Mouse (Mus musculus): Measurements from ENCODE around the gene Itih2. TPM values are rescaled to one million over a fixed set of nuclear protein-coding genes. Genes with fewer than 3 reads are reported as not detected.

Itih2 gene
- 3.8 and 4.2 TPM in 2 replicates for polyA plus RNA-seq (2015; fragmentation: Nextera tagmentation; extraction: Ambion mirVana)

GRCm38 (mm10) chr2:10131296-10131695 is at the start of gene Itih2:
Gene Itih2, minus strand, starts transcription at chr2:10131396.
- H3K9ac ChIP-seq, result no peak within 1 kb of the TSS
- 91% methylated on average over 4 of the region's 4 CpGs for WGBS
- H3K4me1 ChIP-seq, result no peaks in the 10 kb centered on the region
- no peak for ATAC-seq (replicated peaks)
- H3K9me3 ChIP-seq, result no peaks in the 10 kb centered on the region
- no peak within 1 kb of the TSS for H3K4me2 ChIP-seq
- no peaks in the 10 kb centered on the region for H3K27me3 ChIP-seq (replicated peaks)
- no peak within 1 kb of the TSS for H3K4me3 ChIP-seq
- H3K36me3 ChIP-seq (replicated peaks), result no peaks in the 10 kb centered on the region
- no peak within 1 kb of the TSS for H3K27ac ChIP-seq

DNA sequence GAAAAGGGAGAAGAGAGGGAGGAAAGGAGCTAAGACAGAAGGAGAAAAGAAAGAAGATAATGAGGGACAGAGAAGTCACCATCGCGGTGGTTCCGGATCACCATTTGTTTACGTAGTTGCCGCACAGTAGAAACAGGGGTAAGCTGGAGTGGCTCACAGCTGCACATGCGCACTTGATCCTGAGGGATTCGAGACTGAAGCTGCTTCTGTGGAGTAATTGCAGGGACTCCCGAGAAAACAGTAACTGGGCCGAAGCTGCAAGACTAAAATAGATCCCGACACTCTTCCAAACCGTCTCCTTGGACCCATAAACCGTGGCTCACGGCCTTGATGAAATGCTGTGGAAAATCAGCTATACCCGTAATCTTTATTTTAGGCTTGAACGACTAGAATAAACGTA is 38.8 kb upstream of the Itih2 start:
- no peak overlapping the region for H3K9ac ChIP-seq
- ATAC-seq (replicated peaks), result no peak
- no peaks in the 10 kb centered on the region for H3K4me1 ChIP-seq

GRCm38 (mm10) chr2:10168016-10168415 is 36.8 kb upstream of the Itih2 start:
- Histone ChIP-seq H3K4me1 (no peaks in the 10 kb centered on the region), H3K36me3 (replicated peaks) (no peaks in the 10 kb centered on the region), H3K27me3 (replicated peaks) (no peaks in the 10 kb centered on the region), H3K27ac (no peak overlapping the region), H3K9ac (no peak overlapping the region), H3K4me2 (no peak overlapping the region), H3K4me3 (no peak overlapping the region), H3K9me3 (no peaks in the 10 kb centered on the region)
- 71% methylated on average over 8 of the region's 8 CpGs for WGBS
- no peak for ATAC-seq (replicated peaks)

More for the DNA sequence above, 38.8 kb upstream of the Itih2 start:
- Histone ChIP-seq H3K27me3 (replicated peaks) (no peaks in the 10 kb centered on the region), H3K27ac (no peak overlapping the region), H3K9me3 (no peaks in the 10 kb centered on the region), H3K36me3 (replicated peaks) (no peaks in the 10 kb centered on the region), H3K4me3 (no peak overlapping the region), H3K4me2 (no peak overlapping the region)
- 92% methylated on average over 16 of the region's 16 CpGs for WGBS

GRCm38 (mm10) chr2:10167283-10167682 is 36.1 kb upstream of the Itih2 start:
- H3K27me3 ChIP-seq (replicated peaks), result no peaks in the 10 kb centered on the region
- ATAC-seq (replicated peaks), result no peak
- no peaks in the 10 kb centered on the region for H3K36me3 ChIP-seq (replicated peaks)
- 94% methylated on average over 11 of the region's 11 CpGs for WGBS
- no peak overlapping the region for H3K4me3 ChIP-seq
- H3K4me1 ChIP-seq, result no peaks in the 10 kb centered on the region
- no peak overlapping the region for H3K27ac ChIP-seq
- H3K9ac ChIP-seq, result no peak overlapping the region
- no peak overlapping the region for H3K4me2 ChIP-seq
- no peaks in the 10 kb centered on the region for H3K9me3 ChIP-seq

- Histone ChIP-seq H3K9me3 (no peaks in the 10 kb centered on the region), H3K36me3 (replicated peaks) (no peaks in the 10 kb centered on the region), H3K4me1 (no peaks in the 10 kb centered on the region), H3K9ac (no peak overlapping the region), H3K4me3 (no peak overlapping the region), H3K27me3 (replicated peaks) (no peaks in the 10 kb centered on the region), H3K4me2 (no peak overlapping the region), H3K27ac (no peak overlapping the region)
- 77% methylated on average over 6 of the region's 6 CpGs for WGBS
- ATAC-seq (replicated peaks), result no peak
Observed at GRCm38 (mm10) chr2:10166635-10167034, 35.4 kb upstream of the Itih2 start.

DNA sequence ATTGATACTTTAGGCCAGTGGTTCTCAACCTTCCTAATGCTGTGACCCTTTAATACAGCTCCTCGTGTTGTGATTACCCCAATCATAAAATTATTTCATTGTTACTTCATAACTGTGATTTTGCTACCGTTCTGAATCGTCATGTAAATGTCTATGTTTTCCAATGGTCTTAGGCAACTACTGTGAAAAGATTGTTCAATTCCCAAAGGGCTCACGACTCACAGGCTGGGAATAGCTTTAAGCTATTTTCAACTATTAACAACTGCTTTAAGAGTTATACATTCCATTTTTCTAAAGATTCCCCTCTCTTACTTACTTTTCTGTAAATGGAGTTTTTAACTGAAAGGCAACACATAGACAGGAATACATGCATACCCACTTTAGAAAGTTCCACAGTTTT is 30.8 kb upstream of the Itih2 start:
- H3K36me3 ChIP-seq (replicated peaks), result no peaks in the 10 kb centered on the region
- no peak overlapping the region for H3K4me3 ChIP-seq
- H3K27ac ChIP-seq, result no peak overlapping the region
- H3K27me3 ChIP-seq (replicated peaks), result no peaks in the 10 kb centered on the region
- WGBS, result 88% methylated on average over 4 of the region's 4 CpGs
- H3K4me1 ChIP-seq, result no peaks in the 10 kb centered on the region
- H3K9me3 ChIP-seq, result no peaks in the 10 kb centered on the region
- no peak for ATAC-seq (replicated peaks)
- no peak overlapping the region for H3K4me2 ChIP-seq
- no peak overlapping the region for H3K9ac ChIP-seq

DNA sequence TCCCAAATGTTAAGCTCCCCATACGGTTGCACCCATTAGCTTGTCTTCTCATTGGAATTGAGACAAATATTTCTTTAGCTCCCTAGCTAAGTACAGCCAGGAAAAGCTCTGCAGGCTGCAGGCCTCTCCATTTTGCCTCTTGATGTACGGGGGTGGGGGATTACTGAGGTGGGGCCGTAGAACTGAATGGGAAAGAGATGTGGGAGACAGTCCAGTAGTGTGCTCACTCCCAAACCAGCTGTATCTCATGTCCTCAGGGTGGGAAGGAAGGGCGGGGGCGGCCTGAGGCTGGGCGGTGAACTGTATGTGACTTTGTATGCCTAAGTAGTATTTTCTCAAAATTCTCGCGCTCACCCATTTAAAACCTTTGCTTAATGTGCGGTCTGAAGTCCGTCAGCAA is 26.0 kb upstream of the Itih2 start:
- H3K4me1 ChIP-seq, result peaks cover 5% of the 10 kb centered on the region
- no peak overlapping the region for H3K4me3 ChIP-seq
- no peaks in the 10 kb centered on the region for H3K9me3 ChIP-seq
- no peaks in the 10 kb centered on the region for H3K27me3 ChIP-seq (replicated peaks)
- no peaks in the 10 kb centered on the region for H3K36me3 ChIP-seq (replicated peaks)
- WGBS, result 88% methylated on average over 10 of the region's 10 CpGs
- no peak overlapping the region for H3K9ac ChIP-seq
- no peak overlapping the region for H3K4me2 ChIP-seq
- no peak overlapping the region for H3K27ac ChIP-seq
- ATAC-seq (replicated peaks), result no peak

DNA sequence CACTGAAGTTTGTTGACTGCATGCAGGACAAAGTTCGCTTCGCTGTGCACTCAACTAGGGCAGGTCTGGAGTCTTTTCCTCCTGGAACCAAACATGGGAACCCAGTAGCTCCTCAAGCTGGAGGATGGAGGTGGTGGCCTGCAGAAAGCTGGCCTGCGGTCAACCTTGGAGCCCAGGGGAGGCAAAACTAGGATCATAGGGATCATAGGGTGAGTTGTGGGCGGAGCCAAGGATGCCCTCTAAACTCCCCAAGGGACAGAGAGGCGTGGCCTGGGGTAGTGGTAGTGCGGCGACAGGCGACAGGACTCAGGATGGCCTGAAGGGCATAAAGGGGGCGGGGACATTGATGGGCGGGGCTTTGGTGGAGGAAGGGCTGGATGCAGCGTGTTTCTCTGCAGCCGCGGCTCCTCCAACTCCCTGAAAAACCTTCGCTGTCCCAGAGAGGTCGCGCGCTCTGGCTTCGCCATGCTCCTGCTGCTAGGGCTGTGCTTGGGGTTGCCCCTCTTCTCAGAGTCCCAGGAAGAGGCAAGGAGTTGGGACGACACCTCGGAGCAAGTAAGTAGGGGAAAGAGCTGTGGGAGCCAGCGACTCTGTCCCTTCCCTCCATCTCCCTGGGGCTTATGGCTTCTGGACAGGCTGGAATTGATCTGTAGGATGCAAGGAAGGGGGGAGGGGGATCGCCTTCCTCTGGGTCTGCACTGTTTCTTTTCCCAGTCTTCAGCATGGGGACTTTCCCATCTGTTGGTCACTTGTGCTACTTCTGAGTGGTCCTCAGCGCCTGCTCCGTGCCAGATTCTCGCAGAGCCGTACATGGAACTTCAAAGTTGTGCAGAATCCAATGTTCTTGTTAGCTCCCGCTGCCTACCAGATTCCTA is 22.2 kb upstream of the Itih2 start, which contains the start of gene Itih5:
TSS of gene Itih5 (plus strand) at position 371 of the 875 bp plus-strand sequence.
- H3K9me3 ChIP-seq, result no peaks in the 10 kb centered on the region
- H3K4me3 ChIP-seq, result peak within 1 kb of the TSS; percentile 35
- 7% methylated on average over 27 of the region's 27 CpGs for WGBS
- H3K9ac ChIP-seq, result no peak within 1 kb of the TSS; the same call in 1 of the 2 replicates
- H3K4me1 ChIP-seq, result peaks cover 5% of the 10 kb centered on the region
- peak within 1 kb of the TSS; percentile 86 for H3K4me2 ChIP-seq
- no peaks in the 10 kb centered on the region for H3K36me3 ChIP-seq (replicated peaks)
- peak; percentile 60; the same call in 1 of the 2 replicates for ATAC-seq (replicated peaks)
- H3K27me3 ChIP-seq (replicated peaks), result no peaks in the 10 kb centered on the region
- H3K27ac ChIP-seq, result no peak within 1 kb of the TSS

DNA sequence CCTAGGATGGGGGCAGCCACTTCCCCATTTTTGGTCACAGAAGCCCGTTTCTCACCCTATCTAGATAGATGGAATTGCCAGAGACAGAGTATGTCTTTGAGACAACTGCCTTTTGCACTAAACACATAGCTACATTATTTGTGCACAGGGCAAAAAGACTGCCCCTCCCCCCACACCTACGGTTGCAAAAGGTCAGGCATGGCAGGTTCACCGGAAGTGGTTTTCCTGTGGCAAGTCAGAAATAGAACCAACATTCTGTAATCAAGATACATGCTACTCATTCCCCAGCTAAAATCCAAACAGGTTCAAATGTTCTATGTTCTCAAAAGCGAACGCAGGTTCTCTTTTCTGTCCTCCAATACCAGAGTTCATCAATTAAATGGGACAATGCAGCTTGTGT is 21.4 kb upstream of the Itih2 start:
- Histone ChIP-seq H3K27me3 (replicated peaks) (no peaks in the 10 kb centered on the region), H3K9ac (no peak overlapping the region), H3K4me1 (peaks cover 5% of the 10 kb centered on the region), H3K36me3 (replicated peaks) (no peaks in the 10 kb centered on the region), H3K4me2 (no peak overlapping the region), H3K4me3 (no peak overlapping the region), H3K9me3 (no peaks in the 10 kb centered on the region), H3K27ac (no peak overlapping the region)
- ATAC-seq (replicated peaks), result no peak
- 85% methylated on average over 5 of the region's 5 CpGs for WGBS

- WGBS, result 79% methylated on average over 8 of the region's 8 CpGs
- no peaks in the 10 kb centered on the region for H3K36me3 ChIP-seq (replicated peaks)
- ATAC-seq (replicated peaks), result no peak
Observed at GRCm38 (mm10) chr2:10147176-10147575, 16.0 kb upstream of the Itih2 start.

GRCm38 (mm10) chr2:10145514-10145913 is 14.3 kb upstream of the Itih2 start:
- Histone ChIP-seq H3K36me3 (replicated peaks) (no peaks in the 10 kb centered on the region), H3K4me1 (no peaks in the 10 kb centered on the region), H3K4me2 (no peak overlapping the region), H3K27ac (no peak overlapping the region), H3K9me3 (no peaks in the 10 kb centered on the region), H3K9ac (no peak overlapping the region), H3K27me3 (replicated peaks) (no peaks in the 10 kb centered on the region), H3K4me3 (no peak overlapping the region)
- WGBS, result 77% methylated on average over 6 of the region's 6 CpGs
- no peak for ATAC-seq (replicated peaks)

More at GRCm38 (mm10) chr2:10147176-10147575, 16.0 kb upstream of the Itih2 start:
- H3K27me3 ChIP-seq (replicated peaks), result no peaks in the 10 kb centered on the region
- H3K27ac ChIP-seq, result no peak overlapping the region
- H3K4me3 ChIP-seq, result no peak overlapping the region
- no peak overlapping the region for H3K9ac ChIP-seq
- no peaks in the 10 kb centered on the region for H3K9me3 ChIP-seq
- H3K4me2 ChIP-seq, result no peak overlapping the region
- H3K4me1 ChIP-seq, result no peaks in the 10 kb centered on the region

GRCm38 (mm10) chr2:10142472-10143454 is 11.6 kb upstream of the Itih2 start:
- H3K4me2 ChIP-seq, result no peak overlapping the region
- H3K36me3 ChIP-seq (replicated peaks), result no peaks in the 10 kb centered on the region
- no peak overlapping the region for H3K27ac ChIP-seq
- H3K9me3 ChIP-seq, result no peaks in the 10 kb centered on the region
- no peak overlapping the region for H3K9ac ChIP-seq
- no peaks in the 10 kb centered on the region for H3K4me1 ChIP-seq
- ATAC-seq (replicated peaks), result peak; percentile 82
- H3K4me3 ChIP-seq, result no peak overlapping the region
- no peaks in the 10 kb centered on the region for H3K27me3 ChIP-seq (replicated peaks)
- WGBS, result 37% methylated on average over 8 of the region's 8 CpGs
